Mouse (Mus musculus) megakaryocyte, embryonic 14.5 days (primary cell): ENCODE results near the gene Add1.

ENCODE experiments used
- FLI1 ChIP-seq: IDR thresholded peaks from 2 replicates; pipeline ENCODE4 v1.6.1; 2012; ENCODE audit warnings: low read length, inconsistent platforms, mixed read lengths
- GATA1 ChIP-seq: IDR thresholded peaks from 3 replicates; pipeline ENCODE4 v1.6.1; 2012; ENCODE audit warnings: mixed read lengths, low read length, inconsistent platforms, borderline replicate concordance

- no peak for TF ChIP-seq GATA1
- no peak for TF ChIP-seq FLI1
These were observed 2.8 kb downstream of the Add1 start for GRCm38 (mm10) chr5:34576286-34576685.
